Mouse (Mus musculus): ENCODE data around the gene Mia2. TPM values are rescaled to one million over a fixed set of nuclear protein-coding genes. Genes with fewer than 3 reads are reported as not detected.

Gene Mia2
- total RNA-seq, 2 experiments from 2014 or later = 40.6 to 46.0 TPM

- no peak for DNase-seq
These were observed 71.0 kb downstream of the Mia2 start for GRCm38 (mm10) chr12:59166557-59166956.

GRCm38 (mm10) chr12:59169935-59170334 is 74.3 kb downstream of the Mia2 start:
- DNase-seq = no peak

- DNase-seq = no peak
These were observed 82.2 kb downstream of the Mia2 start for GRCm38 (mm10) chr12:59177814-59178213.

GRCm38 (mm10) chr12:59188086-59188682 is 92.6 kb downstream of the Mia2 start:
- no peak for DNase-seq

- no peak for DNase-seq
These were observed 98.0 kb downstream of the Mia2 start for GRCm38 (mm10) chr12:59193637-59194036.

GRCm38 (mm10) chr12:59194341-59195003 is 98.9 kb downstream of the Mia2 start:
- no peak for DNase-seq

- DNase-seq = no peak
These were observed 99.5 kb downstream of the Mia2 start for GRCm38 (mm10) chr12:59195065-59195464.

- no peak for DNase-seq
These were observed 100.3 kb downstream of the Mia2 start for GRCm38 (mm10) chr12:59195941-59196340.

GRCm38 (mm10) chr12:59198750-59199149 is 103.2 kb downstream of the Mia2 start:
- DNase-seq = no peak

- DNase-seq = no peak
These were observed 103.8 kb downstream of the Mia2 start for GRCm38 (mm10) chr12:59199361-59199760.

- no peak for DNase-seq
These were observed 110.0 kb downstream of the Mia2 start for GRCm38 (mm10) chr12:59205571-59205970.

GRCm38 (mm10) chr12:59206208-59206999 is 110.8 kb downstream of the Mia2 start:
- DNase-seq = no peak

- DNase-seq = no peak
These were observed 111.4 kb downstream of the Mia2 start for GRCm38 (mm10) chr12:59207000-59207390.

- no peak for DNase-seq
These were observed 112.2 kb downstream of the Mia2 start for GRCm38 (mm10) chr12:59207814-59208213.

- DNase-seq = no peak
These were observed 120.6 kb downstream of the Mia2 start for GRCm38 (mm10) chr12:59216176-59216575.

- DNase-seq = no peak
These were observed 121.2 kb downstream of the Mia2 start for GRCm38 (mm10) chr12:59216676-59217266.

GRCm38 (mm10) chr12:59217331-59217730 is 121.7 kb downstream of the Mia2 start:
- no peak for DNase-seq

- DNase-seq = peak; percentile 48
These were observed 123.2 kb downstream of the Mia2 start for GRCm38 (mm10) chr12:59218640-59219321.

GRCm38 (mm10) chr12:59219325-59220225 is 124.0 kb downstream of the Mia2 start, which contains the start of gene Fbxo33:
Gene Fbxo33, minus strand, starts transcription at chr12:59219725.
- DNase-seq = peak; percentile 98

GRCm38 (mm10) chr12:59228401-59228800 is 132.8 kb downstream of the Mia2 start:
- DNase-seq = no peak

- no peak for DNase-seq
These were observed 142.8 kb downstream of the Mia2 start for GRCm38 (mm10) chr12:59238434-59238833.

Data from heart, postnatal 4 days (tissue).